Mouse (Mus musculus) frontal cortex, adult (tissue): ENCODE results near the gene Slc9b1.

Source experiments
- ATAC-seq: cut with Nextera tagmentation; 2 replicates; pipeline ENCODE4 v1.9.2; 2017; ENCODE audit warnings: mild to moderate bottlenecking, moderate library complexity, mixed read lengths; ENCODE audit not compliant: low TSS enrichment

The Slc9b1 gene

DNA sequence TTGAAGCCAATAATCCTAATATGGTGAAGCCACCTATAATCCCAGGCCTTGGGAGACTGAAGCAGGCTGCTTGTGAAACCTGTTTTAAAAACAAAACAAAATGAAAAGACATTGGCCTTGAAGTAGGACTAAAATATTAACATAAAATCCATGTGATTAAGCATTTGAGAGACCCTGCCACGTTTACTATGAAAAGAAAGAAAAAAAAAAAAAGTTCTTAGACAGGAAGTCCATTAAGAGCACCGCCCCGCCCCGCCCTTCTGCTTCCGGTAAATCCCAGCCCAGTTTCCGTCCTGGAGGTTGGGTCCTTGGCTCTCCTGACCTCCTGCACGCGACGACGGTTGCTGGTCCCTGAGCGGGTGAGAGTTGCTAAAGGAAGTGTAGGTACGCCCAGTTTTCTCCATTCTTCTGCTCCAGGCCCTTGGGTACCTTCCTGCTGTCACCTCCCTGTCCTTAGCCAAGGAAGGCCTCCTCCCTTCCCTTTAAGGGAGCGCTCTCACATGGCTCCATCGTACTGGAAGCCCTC is at the start of gene Slc9b1:
Gene Slc9b1, plus strand, starts transcription at position 291 of the 526 bp plus-strand sequence.
- ATAC-seq: no peak

DNA sequence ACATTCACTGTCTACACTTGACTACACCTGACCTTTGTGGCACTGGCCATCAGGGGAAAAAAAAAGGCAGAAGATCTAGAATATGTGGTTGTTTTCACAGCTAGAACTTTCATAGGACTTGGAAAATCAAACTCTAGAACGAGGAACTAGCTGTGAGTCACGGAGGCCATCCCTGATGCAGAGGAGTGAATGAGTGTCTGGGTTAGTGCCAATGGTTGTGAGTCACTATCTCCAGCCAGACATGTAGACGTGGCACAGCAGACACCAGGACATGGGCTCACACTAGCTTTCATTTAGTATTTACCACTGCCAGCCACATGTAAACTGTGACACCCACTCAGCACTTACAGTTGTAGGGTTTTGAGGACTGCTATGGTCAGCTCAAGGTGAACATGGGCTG is 49.3 kb upstream of the Slc9b1 start:
- ATAC-seq: peak; percentile 98

DNA sequence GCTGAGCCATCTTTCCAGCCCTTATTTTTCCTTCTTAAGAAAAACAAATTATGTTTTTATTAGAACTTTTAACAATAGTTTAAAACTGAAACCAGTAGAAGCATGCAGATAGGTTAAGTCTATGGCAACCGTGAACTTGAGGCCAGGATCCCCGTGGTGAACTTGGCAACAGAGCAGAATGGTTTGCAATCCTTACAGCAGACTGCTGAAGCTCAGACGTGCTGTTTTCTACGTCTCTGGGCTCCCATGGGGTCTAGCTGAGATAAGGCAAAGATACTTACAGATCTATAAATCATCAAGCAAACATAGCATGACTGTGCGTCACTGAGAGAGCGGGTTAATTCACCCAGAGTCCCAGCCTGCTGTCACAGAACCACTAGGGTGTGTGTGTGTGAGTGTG is 47.7 kb upstream of the Slc9b1 start:
- no peak for ATAC-seq

DNA sequence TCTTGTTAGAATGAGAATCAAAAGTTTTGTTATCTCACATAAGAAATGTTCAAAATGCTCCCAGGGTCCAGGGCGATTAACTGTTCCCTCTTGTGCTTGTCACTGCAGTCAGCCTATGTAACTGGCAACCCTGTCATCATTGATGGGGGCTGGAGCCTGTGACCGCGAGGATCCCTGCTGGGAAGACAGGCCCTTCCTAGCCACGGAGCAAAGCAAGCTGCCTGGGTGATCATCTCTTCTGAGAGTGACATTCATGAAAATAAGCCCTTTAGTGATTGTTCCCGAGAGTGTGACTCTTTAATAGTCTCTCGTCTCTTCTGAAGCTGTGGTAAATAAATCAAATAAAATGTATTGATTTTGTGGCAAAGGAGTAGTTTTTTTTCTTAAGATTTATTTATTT is 43.8 kb upstream of the Slc9b1 start:
- no peak for ATAC-seq

DNA sequence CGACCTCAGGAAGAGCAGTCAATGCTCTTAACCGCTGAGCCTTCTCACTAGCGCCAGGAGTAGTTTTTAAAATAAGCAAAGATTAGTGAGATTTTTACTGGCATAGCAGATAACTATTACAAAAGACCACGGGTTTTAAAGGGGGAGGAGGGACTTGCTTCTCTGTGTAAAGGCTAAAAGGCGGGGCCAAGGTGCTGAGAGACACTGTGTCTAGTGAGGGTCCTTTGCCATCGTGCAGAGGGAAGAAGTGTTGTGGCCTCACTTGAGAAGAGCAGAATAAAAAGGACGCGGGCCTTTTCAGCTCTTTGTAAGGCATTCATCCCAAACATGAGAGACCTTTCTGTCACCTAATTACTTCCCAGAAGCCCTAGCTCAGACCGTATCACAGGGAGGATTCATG is 43.3 kb upstream of the Slc9b1 start:
- no peak for ATAC-seq

DNA sequence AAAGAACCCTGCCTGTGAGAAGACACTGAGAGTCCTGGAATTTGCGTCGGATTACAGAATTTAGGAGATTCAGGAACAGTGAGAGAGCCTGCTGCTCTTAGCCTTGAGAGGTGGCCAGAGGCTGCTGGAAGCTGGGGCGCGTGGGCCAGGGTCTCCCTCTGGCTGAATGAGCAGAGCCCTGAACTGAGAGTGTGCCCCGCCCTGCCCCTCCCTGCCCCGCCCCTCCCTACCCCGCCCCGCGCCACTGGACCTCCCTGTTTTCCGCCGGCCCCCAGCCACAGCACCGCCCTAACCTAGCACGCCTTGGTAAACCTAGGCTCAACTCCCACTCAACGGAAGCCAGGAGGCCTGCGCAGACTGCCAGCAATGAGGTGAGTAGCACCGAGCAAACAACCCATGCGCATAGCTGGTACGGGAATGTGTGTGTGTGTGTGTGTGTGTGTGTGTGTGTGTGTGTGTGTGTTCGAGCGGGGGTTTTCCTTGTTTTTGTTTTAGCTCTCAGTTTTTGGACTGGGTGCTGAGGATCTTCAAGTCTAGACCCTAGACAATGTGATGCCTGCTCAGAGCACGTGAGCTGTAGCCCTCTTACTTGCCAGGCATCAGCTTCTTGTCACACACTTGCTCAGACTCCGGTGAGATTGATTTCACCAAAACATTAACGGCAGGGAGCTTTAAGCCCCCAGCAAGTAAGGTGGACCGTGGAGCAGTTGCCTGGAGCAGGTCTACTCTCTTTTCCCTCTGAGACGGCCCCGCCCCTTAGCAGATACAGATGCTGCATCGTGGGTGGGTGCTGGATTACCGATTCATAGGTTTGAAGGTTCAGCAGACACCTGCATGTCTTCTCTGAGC is 40.2 kb upstream of the Slc9b1 start, which contains the start of gene Slc9b2:
Gene Slc9b2, plus strand, starts transcription at position 290 of the 849 bp plus-strand sequence.
- ATAC-seq: peak; percentile 92

DNA sequence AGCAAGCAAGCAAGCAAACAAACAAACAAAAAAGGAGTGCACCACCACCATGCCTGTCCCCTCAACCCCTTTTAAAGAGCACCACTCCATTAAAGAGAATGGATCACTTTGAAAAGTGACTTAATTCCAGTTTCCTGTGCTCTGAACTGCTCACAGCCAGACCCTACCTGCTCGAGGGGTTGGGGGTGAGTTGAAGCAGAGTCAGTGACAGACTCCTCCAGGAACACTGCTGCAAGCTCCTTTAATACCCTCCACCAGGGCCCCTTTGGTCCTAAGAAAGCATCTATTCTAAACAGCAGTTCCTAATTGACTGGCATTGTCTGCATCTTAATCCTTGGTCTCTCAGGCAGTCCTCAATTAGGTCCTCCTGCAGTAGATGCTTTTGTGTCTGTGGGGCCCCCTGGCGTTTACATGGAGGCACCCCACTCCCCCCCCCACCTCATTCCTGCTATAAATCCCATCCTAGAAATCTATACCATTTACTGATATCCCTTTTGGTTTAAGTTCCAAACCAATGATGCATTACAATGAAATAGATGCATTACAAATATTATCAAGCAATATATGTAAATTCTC is 34.8 kb upstream of the Slc9b1 start:
- ATAC-seq: no peak

DNA sequence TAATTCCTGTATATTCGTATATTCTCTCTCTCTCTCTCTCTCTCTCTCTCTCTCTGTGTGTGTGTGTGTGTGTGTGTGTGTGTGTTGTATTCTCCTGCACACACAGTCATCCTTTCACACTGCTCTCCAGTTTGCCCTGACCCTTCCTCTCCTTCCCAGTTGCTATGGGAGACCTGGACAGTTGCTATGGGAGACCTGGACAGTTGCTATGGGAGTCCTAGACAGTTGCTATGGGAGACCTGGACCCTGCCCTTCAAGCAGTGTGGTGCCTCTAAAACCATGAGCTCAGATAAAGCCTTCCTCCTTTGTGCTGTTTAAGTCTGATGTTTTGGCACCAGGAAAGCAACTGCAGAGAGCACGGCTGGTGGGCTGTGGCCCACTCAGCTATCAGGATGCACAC is 34.1 kb upstream of the Slc9b1 start:
- ATAC-seq: no peak

DNA sequence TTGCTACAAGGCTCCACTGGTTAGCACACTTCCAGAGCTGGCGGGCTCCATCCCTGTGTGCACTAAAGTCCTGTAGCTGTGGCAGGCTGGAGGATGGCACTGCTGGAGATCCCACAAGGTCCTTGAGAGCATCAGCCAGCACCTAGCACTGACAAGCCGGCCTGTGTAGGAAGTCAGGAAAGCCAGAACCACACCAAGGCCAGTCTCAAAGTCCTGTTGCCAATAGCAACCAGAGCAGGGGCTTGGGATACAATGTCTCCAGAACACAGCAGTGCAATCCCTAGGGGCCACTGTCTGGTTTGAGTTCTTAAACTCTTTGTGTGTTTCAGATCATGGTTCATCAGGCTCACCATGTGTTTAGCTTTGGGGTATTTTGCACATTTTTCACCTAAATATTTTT is 33.0 kb upstream of the Slc9b1 start:
- no peak for ATAC-seq

DNA sequence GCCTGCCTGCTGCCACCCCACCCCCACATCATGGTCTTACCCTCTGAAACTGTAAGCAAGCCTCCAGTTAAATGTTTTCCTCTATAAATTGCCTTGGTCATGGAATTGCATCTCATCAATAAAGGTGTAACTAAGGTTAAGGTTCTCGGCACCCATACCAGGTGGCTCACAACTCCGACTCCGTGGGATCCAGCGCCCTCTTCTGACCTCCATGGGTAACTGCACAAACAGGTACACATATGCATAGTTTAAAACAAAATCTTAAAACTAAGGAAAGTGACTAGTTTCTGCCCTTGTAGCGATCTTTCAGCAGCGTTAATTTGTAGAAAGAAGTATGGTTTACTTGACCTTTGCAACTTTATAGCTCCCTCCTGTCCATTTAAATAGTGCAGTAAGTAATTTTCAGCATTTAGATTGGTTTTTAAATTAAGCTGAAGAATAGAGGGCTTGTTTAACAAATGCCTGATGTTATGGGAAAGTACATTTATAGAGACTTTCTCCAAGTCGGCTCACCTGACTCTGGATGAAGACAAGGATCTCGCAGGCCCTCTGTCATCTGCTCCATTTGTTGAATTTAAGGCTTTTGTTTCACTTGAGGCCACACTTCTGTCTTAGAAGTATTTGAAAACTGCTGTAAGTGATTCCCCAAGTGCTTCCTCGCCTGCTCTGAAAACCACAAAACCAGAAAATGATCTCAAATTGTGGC is 32.0 kb upstream of the Slc9b1 start:
- no peak for ATAC-seq

DNA sequence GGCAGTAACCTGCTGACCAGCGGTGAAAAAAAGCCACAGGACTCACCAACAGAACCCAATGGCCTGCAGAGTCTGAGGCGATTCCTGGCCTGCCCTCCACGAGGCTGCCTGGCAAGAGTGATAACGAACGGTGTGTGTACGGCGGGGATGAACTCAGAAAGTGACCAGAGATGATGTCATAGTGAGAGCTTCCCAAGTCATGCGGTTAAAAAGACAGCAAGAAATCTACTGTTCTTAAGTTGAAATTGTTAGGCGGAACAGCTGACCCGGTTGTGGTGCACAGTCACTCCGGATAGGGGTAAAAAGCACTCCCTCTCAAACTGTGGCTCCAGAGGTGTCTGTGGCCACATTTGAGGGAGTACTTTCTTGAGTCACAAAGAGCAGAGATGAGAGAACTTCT is 29.5 kb upstream of the Slc9b1 start:
- no peak for ATAC-seq

DNA sequence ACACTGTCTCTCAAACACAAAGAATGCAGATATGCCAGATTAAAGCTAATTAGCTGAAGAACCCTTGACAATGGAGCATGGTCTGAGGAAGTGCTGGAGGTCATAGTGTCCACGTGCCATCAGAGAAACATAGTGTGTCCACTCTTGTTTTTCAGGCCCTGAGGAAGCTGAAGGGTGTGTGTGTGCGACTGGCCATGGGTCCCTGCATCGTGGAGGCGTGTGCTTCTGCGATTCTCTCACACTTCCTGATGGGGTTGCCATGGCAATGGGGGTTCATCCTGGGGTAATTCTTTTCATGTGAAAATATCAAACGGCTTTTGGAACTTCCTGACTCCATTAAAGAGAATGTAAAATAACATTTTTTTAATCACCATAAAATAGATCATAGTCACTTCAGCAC is 23.5 kb upstream of the Slc9b1 start:
- ATAC-seq: peak; percentile 71

DNA sequence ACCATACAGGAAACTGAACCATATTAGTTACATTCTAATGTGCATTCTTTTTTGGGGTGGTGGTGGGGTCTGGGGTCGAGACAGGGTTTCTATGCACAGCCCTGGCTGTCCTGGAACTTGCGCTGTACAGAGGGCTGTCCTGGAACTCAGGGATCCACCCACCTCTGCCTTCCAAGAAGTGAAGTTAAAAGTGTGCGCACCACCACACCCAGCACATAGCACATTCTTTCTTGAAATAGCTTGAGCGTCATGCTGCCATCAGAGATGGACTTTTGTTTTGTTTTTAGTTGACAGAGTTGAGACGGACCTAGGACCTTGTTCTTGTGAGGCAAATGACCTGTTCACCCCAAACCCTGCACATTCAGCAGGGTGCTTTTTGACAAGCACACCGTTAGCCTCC is 20.7 kb upstream of the Slc9b1 start:
- ATAC-seq: no peak

DNA sequence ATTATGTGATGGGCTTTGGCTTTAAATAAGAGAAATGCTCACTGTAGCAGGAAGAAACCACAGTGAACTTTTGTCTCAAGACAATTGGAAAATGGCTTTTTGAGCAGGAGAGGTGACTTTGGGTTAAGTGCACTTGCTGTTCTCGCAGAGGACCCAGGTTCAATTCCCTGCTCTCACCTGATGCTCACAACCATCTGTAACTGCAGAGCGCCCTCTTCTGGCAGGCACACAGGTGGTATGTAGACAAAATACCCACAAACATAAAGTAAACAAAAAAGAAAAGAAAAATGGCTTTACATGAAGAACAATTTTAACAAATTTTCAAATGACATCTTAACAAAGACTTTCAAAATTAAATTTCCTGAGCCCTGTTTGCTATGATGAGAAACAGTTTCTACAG is 20.2 kb upstream of the Slc9b1 start:
- no peak for ATAC-seq

DNA sequence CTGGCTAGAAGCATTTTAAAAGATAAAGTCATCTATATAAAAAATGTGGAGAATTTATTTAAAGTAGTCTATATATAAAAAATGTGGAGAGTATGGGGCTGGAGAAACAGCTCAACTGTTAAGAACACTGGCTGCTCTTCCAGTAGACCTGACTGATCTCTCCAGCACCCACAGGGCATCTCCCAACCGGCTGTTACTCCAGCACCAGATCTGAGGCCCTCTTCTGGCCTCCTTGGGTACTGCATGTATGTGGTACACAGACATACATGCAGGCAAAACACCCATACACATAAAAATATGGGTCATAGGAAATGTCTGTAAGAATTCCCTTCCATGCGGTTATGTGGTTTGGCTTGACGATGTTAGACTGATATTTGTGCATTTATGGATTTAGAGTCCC is 19.3 kb upstream of the Slc9b1 start:
- no peak for ATAC-seq

DNA sequence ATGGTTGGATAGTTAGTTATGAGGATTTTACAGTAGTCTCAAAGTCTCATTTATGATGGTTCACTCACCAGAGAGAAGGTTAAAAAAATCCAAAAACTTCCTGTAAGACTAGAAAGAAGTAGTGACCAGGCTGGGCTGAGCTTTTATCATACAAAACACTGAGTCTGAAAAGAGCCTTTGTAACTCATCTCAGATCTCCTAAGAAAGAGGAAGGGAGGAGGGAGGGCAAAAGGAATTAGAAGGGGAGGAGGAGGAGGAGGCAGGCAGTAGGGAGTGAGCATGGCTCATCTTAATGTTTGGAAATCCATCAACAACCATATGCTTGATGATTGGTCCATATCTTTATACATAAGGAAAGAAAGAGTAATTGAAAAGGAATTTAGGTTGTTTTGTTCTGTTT is 15.1 kb upstream of the Slc9b1 start:
- no peak for ATAC-seq

DNA sequence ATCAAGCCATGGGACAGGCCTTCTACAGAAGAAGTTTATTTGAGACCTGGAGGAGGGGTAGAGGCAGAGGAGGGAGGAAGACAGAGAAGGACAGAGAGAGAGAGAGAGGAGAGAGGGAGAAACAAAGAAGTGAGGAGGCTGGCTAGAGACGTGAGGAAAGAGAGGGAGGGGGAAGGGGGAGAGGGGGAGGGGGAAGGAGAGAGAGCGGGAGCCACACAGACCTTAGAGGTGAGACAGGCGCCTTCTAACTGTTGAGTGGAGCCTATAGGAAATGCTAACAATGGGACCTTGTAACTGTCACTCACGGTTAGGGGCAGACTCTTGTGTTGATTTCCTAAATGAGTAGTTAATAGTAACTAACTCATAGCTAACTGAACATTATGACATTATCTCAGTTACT is 14.1 kb upstream of the Slc9b1 start:
- ATAC-seq: no peak

DNA sequence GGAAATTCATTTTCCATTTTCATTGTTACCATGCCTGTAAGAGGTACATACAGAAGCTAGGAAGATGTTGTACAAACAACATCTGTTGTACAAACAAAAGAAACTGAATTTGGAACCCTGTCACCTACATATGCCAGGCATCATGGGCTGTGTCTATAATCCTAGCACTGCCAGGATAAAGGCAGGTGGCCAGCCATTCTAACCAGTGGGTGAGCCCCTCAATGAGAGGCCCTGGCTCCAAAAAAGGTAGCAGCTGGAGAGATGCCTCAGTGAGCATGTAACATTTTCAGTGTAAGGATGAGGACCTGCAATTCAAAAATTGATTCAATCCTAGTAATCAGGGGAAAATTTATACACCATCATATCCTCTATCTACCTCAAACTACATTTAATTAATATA is 1.2 kb downstream of the Slc9b1 start:
- no peak for ATAC-seq

DNA sequence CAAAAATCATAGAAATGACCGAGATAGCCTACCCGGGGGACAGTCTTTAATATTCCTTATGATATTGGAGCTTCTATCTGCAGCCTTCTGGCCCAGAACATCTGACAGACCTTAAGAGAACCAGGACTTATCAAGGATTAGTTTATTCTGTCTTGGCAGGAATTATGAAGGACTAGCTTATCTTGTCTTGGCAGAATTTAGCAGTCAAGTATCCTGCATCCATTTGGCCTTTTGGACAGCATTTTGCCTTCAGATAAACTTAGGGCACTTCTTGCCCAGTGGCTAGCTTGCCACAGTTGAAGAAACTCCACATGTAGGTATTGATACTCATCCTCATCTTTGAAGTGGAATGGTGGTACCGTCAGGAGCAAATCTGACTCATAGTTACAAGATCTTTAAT is 4.0 kb downstream of the Slc9b1 start:
- no peak for ATAC-seq

DNA sequence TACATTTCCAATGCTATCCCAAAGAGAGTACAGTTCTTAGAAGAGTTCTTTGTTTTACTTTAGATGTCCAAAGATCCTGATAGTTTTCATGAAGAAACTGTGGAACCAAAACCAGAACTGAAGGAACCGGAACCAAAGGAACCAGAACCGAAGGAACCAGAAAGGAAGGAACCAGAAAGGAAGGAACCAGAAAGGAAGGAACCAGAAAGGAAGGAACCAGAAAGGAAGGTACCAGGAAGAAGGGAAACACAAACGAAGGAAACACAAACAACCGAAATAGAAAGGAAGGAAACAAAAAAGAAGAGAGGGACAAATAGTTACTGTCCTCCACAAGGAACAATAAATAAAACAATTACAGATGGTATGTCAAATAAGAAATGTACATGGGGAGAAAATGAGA is 9.6 kb downstream of the Slc9b1 start:
- ATAC-seq: no peak

DNA sequence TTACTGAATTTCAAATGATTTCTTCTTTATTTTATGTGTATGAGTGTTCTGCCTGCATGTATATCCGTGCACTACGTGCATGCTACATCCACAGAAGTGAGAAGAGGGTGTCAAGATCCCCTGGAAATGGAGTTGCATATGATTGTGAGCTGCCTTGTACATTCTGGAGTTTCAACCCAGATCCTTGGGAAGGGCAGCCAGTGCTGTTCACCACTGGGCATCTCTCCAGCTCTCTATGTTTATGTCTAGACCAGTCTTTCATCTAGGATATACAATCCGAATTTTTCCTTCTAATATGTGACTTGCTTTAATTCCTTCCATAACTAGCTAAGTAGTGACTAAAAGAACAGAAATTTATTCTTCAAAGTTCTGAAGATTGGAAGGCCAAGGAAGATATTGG is 28.0 kb downstream of the Slc9b1 start:
- ATAC-seq: no peak

DNA sequence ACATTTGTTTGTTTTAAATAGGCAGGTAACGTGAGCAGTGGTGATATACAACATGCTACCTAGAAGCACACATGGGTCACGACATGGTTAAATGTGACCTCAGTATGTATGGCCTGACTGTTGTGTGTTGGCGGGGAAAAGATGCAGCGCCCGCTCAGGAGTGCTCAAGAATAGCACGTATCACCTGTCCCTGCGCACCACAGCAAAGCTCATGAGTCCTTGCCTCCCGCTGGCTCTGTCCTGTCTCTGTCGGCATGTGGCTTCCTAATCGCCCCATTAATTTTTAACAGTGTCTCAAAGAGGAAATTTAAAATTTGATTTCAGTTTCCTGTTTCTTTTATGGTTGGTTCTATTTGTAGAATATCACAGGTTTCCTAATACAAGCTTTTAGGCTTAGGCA is 29.6 kb downstream of the Slc9b1 start:
- no peak for ATAC-seq

DNA sequence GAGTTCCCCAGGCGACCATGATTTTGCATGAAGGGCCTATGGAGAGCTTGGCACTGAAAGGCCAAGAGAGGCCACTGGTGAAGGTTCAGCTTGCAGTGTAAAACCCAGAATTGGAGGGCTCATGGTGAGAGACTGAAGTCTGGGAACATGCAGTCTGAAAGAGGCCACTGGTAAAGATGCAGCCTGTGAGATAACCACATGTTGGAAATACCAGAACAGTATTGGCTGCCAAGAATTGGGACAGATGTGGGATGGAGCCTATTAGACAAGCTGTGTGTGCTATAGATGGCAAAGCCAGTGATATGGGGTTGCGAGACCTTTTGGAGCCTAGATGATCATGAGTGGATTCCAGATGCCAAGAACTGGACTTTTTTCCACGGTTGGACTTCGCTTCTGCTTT is 32.0 kb downstream of the Slc9b1 start:
- ATAC-seq: no peak
